ENCODE assay signal across 11 mouse cellular contexts in genomic region chr15:25302671-25303294, GRCm38 (mm10).
DNase-seq lines count a peak whose midpoint lies in the region; ATAC-seq lines count a peak whose summit lies in the region.
"Had no signal": no experiment of that assay in that cellular context is flagged by ENCODE, and none has a peak within 500 bp of the region (broad histone marks: within the 10 kb centered on the region; RNA-seq: fewer than 3 reads in every experiment).

No protein-coding gene starts in this region.

- DNase-seq in heart, adult 18-20 months = peak; percentile 26 to 58
- DNase-seq in thymus, postnatal 0 days (ENCODE audit: low spot score) = peak; percentile 14
- DNase-seq in thymus, postnatal 36 days = no peak
- peak; percentile 2 for DNase-seq in adrenal gland, postnatal 25 days
- no peak for DNase-seq in spleen, postnatal 4 days (ENCODE audit: low spot score in 2 of 2)
- DNase-seq: gastrocnemius, postnatal 10 days; kidney, postnatal 10 days had no signal

- no peak overlapping the region for H3K4me3 ChIP-seq in heart, embryonic 11.5 days (ENCODE audit: low read depth, low read length)
- H3K4me3 ChIP-seq in kidney, embryonic 14.5 days (ENCODE audit: low read length) = no peak overlapping the region
- H3K4me3 ChIP-seq: limb, embryonic 13.5 days had no signal

- no peak for ATAC-seq in heart, embryonic 11.5 days (replicated peaks; ENCODE audit: insufficient number of reproducible peaks, low FRiP score, low TSS enrichment)
- peak; percentile 58 for ATAC-seq in megakaryocyte-erythroid progenitor cell, adult 5-6 weeks (replicated peaks; ENCODE audit: low FRiP score, low TSS enrichment, poor library complexity, severe bottlenecking)
- ATAC-seq in kidney, embryonic 14.5 days (ENCODE audit: low FRiP score, low TSS enrichment) = no peak

- H3K27me3 ChIP-seq in heart, embryonic 11.5 days (ENCODE audit: control insufficient read depth, insufficient read depth, low read length) = no peaks in the 10 kb centered on the region
- H3K27me3 ChIP-seq in kidney, embryonic 14.5 days (ENCODE audit: control insufficient read depth, insufficient read depth, low read length) = no peaks in the 10 kb centered on the region
- H3K27me3 ChIP-seq: limb, embryonic 13.5 days had no signal

- H3K9me3 ChIP-seq in heart, embryonic 11.5 days (replicated peaks; ENCODE audit: control insufficient read depth, low read length) = no peaks in the 10 kb centered on the region
- H3K9me3 ChIP-seq in kidney, embryonic 14.5 days (ENCODE audit: control insufficient read depth, low read length) = no peaks in the 10 kb centered on the region
- H3K9me3 ChIP-seq: limb, embryonic 13.5 days had no signal

- H3K4me1 ChIP-seq in heart, embryonic 11.5 days (ENCODE audit: control insufficient read depth, insufficient read depth, low read length) = no peaks in the 10 kb centered on the region
- no peaks in the 10 kb centered on the region for H3K4me1 ChIP-seq in kidney, embryonic 14.5 days (ENCODE audit: control insufficient read depth, insufficient read depth, low read length)
- H3K4me1 ChIP-seq: limb, embryonic 13.5 days had no signal

- no peak overlapping the region for H3K4me2 ChIP-seq in heart, embryonic 11.5 days
- no peak overlapping the region for H3K4me2 ChIP-seq in kidney, embryonic 14.5 days (replicated peaks; ENCODE audit: low read depth, low read length)
- H3K4me2 ChIP-seq: limb, embryonic 13.5 days had no signal

- no peak overlapping the region for H3K9ac ChIP-seq in heart, embryonic 11.5 days (ENCODE audit: low read depth, low read length)
- H3K9ac ChIP-seq in kidney, embryonic 14.5 days (ENCODE audit: low read depth, low read length) = no peak overlapping the region
- H3K9ac ChIP-seq: limb, embryonic 13.5 days had no signal

- no peaks in the 10 kb centered on the region for H3K36me3 ChIP-seq in heart, embryonic 11.5 days (ENCODE audit: control insufficient read depth, insufficient read depth, low read length)
- H3K36me3 ChIP-seq in kidney, embryonic 14.5 days (ENCODE audit: control insufficient read depth, insufficient read depth, low read length) = no peaks in the 10 kb centered on the region
- H3K36me3 ChIP-seq: limb, embryonic 13.5 days had no signal

- H3K27ac ChIP-seq in heart, embryonic 11.5 days (ENCODE audit: low read depth, low read length) = no peak overlapping the region
- no peak overlapping the region for H3K27ac ChIP-seq in kidney, embryonic 14.5 days (ENCODE audit: low read depth, low read length)
- H3K27ac ChIP-seq: limb, embryonic 13.5 days had no signal

- 52% methylated on average over 8 of the region's 8 CpGs for WGBS in heart, embryonic 11.5 days (ENCODE audit: insufficient replicate concordance)
- WGBS in kidney, embryonic 14.5 days = 57% methylated on average over 8 of the region's 8 CpGs

Comparison
In these comparisons a context has a peak if more than half of its experiments do, and no peak if none do; other contexts are left out.
1. DNase-seq: peak in heart, adult 18-20 months (2 of 2), thymus, postnatal 0 days (single experiment) and adrenal gland, postnatal 25 days (single experiment); none in thymus, postnatal 36 days (0 of 2) and spleen, postnatal 4 days (0 of 2).